Mouse (Mus musculus) left cerebral cortex, adult 2 months (tissue): Measurements from ENCODE around the gene Nuak1. TPM values are rescaled to one million over a fixed set of nuclear protein-coding genes. Genes with fewer than 3 reads are reported as not detected.

Experiments used
- DNase-seq, 2 experiments: peaks; one replicate each; pipeline ENCODE4 v3.0.0; 2021 to 2022; ENCODE audit warnings: low spot score in 2 of 2, mixed read lengths in 1 of 2; ENCODE audit errors: extremely low spot score in 1 of 2
- H3K27ac ChIP-seq: fragments of 200-600 bp; 2 replicates; pipeline ENCODE4 v1.8.1; 2022
- H3K4me3 ChIP-seq: fragments of 200-600 bp; 2 replicates; pipeline ENCODE4 v1.8.1; 2022
- CTCF ChIP-seq: fragments of 200-600 bp; IDR thresholded peaks from 2 replicates; pipeline ENCODE4 v1.8.1; 2022; ENCODE audit warnings: antibody characterized with exemption, mild to moderate bottlenecking, moderate library complexity
- intact Hi-C: fragments of 180-260 bp; cut with DNase I; formaldehyde crosslinking; loops from one replicate; pipeline ENCODE4 v1.15.1; 2025
- total RNA-seq, 2 experiments: library from RNA; stranded (reverse); gene quantifications; 2 replicates each; pipeline ENCODE4 v1.2.3; 2021

Nuak1 gene
- total RNA-seq, 2 experiments from 2014 or later: 72.9 to 87.5 TPM

DNA sequence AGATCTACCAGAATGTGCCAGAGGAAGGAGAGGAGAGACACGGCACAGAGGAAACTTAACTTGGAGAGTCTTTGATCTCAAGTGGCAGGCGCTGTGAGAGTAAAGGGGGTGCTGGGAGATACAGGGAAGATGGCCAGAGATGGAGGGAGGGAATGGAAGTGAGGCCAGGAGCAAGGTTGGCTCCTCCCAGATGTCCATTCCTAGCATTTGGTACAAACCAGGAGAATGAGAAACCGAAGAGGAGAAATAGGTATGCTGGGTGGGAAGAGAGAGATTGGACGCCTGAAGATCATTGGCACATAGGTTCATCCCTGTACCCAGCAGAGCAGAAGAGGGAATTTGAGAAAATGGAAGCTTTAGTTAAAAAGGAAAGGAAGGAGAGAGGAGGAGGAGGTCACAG, 82.8 kb downstream of the Nuak1 start:
- TF ChIP-seq CTCF: no peak
- no peak overlapping the region for H3K4me3 ChIP-seq
- intact Hi-C loops: loop anchor here (5.0 to 10.0 kb wide), 4 partner anchors 130 to 535 kb away; no protein-coding TSS in a partner anchor
- H3K27ac ChIP-seq: peak overlapping the region; percentile 90
- DNase-seq: no peak

DNA sequence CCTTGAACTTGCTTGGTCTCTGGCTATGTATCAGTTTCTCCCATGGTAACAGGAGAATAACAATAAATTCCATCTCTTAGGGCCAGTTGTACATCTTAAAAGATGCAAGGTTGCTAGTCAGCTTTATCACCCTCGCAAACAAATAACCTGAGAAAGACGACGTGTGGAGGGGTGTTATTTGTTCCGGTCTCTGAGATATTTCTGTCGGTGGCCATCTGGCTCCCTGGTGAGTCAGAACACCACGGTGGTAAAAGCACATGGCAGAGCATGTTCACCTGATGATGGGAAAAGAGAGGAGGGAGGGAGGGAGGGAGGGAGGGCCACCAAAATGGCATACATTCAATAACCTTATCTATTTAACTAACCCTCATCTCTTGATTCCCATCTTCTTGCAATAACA, 86.1 kb downstream of the Nuak1 start:
- Histone ChIP-seq H3K4me3 (no peak overlapping the region), H3K27ac (peak overlapping the region; percentile 63)
- no peak for TF ChIP-seq CTCF
- peak in 1 of 2 experiments; percentile 66 for DNase-seq
- intact Hi-C loops: loop anchor here (1.0 to 10.0 kb wide), 2 partner anchors 180 to 265 kb away; no protein-coding TSS in a partner anchor

DNA sequence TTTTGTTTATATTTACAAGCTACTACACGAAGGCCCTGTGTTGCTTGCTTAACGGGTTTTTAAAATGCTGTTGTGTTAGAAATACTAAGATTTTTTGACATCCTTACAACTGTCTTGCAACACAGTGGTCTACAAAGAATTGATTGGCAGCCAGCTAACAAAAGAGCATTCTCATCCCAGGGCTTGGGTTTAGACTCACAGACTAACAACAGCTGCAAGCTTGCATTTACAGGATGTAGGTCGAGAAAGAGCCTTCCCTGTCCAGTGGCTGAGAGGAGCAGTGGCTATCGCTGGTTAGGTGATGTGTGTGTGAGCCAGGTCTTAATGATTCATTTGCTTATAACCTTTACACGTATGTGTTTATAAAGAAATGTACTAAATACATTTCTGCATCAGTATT, 94.7 kb downstream of the Nuak1 start:
- intact Hi-C loops: no loop called here
- no peak for DNase-seq
- Histone ChIP-seq H3K27ac (no peak overlapping the region; the same call in 1 of the 2 replicates), H3K4me3 (no peak overlapping the region)
- no peak for TF ChIP-seq CTCF

DNA sequence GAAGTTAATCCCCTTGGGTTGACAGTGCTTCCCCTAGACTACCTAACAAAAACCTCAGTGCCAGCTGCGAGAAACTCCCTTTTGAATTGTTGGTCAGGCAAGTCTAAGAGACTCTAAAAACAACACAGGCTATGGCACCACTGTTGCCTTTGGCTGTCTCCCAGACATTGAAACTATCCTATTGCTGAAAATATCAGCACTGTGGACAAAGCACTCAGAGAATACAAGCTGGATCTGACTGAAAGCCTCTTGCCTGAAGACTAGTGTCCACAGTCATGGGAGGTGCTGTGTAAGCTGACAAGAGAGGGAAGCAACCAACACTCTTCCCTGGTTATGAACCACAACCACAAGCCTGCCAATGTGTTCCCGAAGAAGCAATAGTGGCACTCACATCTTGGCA, 96.9 kb downstream of the Nuak1 start:
- Histone ChIP-seq H3K4me3 (no peak overlapping the region), H3K27ac (no peak overlapping the region)
- no peak for TF ChIP-seq CTCF
- no peak for DNase-seq
- intact Hi-C loops: no loop called here

DNA sequence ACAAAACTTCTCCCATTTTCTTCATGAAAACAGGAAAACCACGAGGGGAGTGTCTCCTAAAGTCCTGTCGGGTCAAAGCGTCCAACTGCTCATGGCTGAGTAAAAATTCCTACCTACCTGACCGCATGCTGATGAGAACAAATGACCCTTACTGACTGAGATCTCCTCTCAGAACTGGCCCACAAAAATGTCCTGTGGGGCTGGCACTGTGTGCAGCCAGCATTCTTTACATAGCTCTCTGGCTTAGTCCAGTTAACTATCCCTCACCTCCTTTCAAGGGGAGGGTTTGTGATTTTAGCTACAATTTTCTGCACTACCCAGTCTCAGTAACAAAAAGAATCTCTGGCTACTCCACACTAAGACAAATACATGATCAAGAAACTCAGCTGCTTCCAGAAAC, 100.9 kb downstream of the Nuak1 start:
- TF ChIP-seq CTCF: no peak
- Histone ChIP-seq H3K4me3 (no peak overlapping the region), H3K27ac (no peak overlapping the region)
- no peak for DNase-seq
- intact Hi-C loops: no loop called here

DNA sequence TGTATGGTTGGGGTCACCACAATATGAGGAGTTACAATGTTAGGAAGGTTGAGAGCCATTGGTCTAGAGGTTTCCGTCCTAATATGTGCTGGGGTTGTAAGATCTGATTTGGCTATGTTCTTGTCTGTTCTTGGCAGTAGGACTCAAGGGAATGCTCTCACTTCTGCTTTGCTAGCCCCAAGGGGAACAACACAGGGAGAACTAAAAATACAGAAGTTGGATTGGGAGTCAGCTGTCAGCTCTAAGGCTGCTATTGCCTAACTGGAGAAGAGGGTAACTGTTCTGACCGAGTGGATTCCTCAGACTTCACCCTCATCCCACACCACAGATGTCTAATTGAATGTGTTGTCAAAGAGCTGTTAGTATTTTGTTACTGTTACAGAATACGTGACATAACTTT, 101.6 kb downstream of the Nuak1 start:
- DNase-seq: no peak
- no peak overlapping the region for H3K4me3 ChIP-seq
- no peak overlapping the region for H3K27ac ChIP-seq
- TF ChIP-seq CTCF: no peak
- intact Hi-C loops: no loop called here

DNA sequence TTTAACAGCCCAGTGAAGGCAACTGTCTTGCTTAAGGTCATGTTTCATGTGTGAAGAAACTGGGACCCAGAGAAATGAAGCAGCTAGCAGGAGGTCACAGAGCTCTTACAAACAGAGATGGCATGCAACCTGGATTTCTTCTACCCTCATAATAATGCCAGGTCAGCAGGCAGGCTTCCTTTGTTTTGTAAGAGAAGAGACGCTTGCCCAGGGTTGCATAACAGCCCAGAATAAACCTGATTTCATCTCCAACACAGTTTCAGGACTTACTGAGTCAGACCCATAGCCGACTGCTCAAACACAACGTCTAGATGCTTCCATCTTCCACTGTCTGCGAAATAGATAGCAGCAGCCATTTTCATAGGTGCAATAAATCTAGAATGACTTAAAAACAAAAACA, 105.0 kb downstream of the Nuak1 start:
- Histone ChIP-seq H3K27ac (no peak overlapping the region), H3K4me3 (no peak overlapping the region)
- intact Hi-C loops: no loop called here
- no peak for TF ChIP-seq CTCF
- DNase-seq: no peak

DNA sequence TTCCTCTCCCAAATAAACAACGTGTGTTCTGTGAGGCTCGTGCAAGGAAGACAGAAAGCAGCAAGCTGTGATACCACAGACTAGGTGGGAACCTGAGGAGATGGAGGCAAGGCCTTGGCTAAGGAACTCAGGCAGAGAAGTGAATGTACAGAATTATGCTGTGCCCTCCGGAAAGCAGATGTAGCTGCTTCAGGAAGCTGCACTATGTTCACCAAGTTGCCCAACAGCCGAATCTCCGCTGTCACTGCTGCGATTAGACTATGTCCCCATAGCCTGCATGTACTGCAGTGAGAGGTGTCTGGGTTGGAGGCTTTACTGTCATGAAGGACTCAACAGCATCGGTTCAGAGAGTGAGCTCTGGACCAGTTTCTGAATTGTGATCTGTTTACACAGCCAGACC, 110.6 kb downstream of the Nuak1 start:
- intact Hi-C loops: no loop called here
- Histone ChIP-seq H3K4me3 (no peak overlapping the region), H3K27ac (no peak overlapping the region)
- no peak for DNase-seq
- TF ChIP-seq CTCF: no peak

DNA sequence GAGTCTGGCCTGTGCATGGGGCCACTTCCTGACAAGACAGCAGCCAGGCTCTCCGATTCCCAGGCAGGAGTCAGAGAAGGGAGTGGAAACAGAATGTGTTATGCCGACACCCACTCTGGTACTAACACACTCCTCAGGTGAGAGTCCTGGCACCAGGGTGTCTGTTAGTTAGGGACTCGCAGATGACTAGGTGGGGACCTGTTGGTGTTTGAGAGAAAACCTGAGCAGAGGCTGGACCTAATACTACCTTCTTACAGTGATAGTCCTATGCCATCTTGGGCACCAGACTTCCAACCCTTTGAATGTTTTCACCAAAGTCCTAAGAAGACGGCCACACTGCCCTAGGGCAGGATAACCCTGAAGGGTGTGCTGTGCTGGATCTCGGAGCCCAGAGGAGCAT, 111.1 kb downstream of the Nuak1 start:
- Histone ChIP-seq H3K27ac (no peak overlapping the region), H3K4me3 (no peak overlapping the region)
- no peak for TF ChIP-seq CTCF
- no peak for DNase-seq
- intact Hi-C loops: no loop called here

DNA sequence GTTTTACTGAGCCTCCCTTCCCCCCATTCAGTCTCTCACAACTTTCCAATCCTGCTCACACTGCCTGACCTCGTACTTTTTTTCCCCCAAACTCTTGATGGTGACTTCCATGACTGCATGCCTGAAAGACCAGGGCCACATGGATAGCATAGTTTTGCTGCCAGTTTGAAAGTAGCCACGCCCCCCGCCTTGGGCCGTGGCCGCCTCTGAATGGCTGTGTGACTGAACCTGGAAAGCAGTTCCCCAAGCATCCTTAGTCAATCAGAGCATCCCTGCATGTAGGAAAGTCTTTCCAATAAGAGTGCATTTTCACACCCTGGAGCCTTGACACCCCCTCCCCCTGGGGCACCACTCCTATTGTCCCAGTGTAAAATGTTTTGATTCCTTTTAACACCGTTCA, 116.4 kb downstream of the Nuak1 start:
- H3K27ac ChIP-seq: no peak overlapping the region
- no peak for DNase-seq
- intact Hi-C loops: no loop called here
- H3K4me3 ChIP-seq: no peak overlapping the region
- no peak for TF ChIP-seq CTCF

Other genes with a start within 250 kb of the Nuak1 start
- gene Ckap4, start 93.5 kb upstream of the Nuak1 start, total RNA-seq: 10 to 100 TPM; 21.6 to 22.8 TPM
- gene Tcp11l2, start 136.0 kb upstream of the Nuak1 start, total RNA-seq: 10 to 100 TPM; 21.9 to 23.1 TPM
- gene Polr3b, start 181.7 kb upstream of the Nuak1 start, total RNA-seq: 10 to 100 TPM; 15.4 to 17.1 TPM